Mouse (Mus musculus): Measurements from ENCODE around the gene Gas2l3.

- TF ChIP-seq CTCF (IDR thresholded peaks at IDR 0.05; ENCODE audit: low read depth, low read length) (no peak), TAL1 (conservative IDR thresholded peaks at IDR 0.05; ENCODE audit: low read depth, low read length) (no peak), GATA1 (IDR thresholded peaks at IDR 0.05; ENCODE audit: borderline replicate concordance, low read length) (no peak)
Measured at GRCm38 (mm10) chr10:89437996-89438395, 5.8 kb downstream of the Gas2l3 start.

All from G1E (cell line).